Mouse (Mus musculus) heart, adult 2 months (tissue): ENCODE data around the gene Optc.

Experiments used
- CTCF ChIP-seq: fragments of 200-600 bp; IDR thresholded peaks from 2 replicates; pipeline ENCODE4 v1.8.1; 2022; ENCODE audit warnings: antibody characterized with exemption, mild to moderate bottlenecking, moderate library complexity
- EP300 ChIP-seq: fragments of 200-500 bp; IDR thresholded peaks from 2 replicates; pipeline ENCODE4 v1.6.1; 2011; ENCODE audit warnings: low read depth, low read length, control low read depth; ENCODE audit not compliant: insufficient read depth
- POLR2A ChIP-seq: fragments of 200-500 bp; IDR thresholded peaks from 2 replicates; pipeline ENCODE4 v1.6.1; 2011; ENCODE audit warnings: mild to moderate bottlenecking, low read depth, low read length, control low read depth; ENCODE audit not compliant: insufficient read depth

- TF ChIP-seq POLR2A (no peak), CTCF (no peak), EP300 (no peak)
Observed at GRCm38 (mm10) chr1:133954009-133954408, 46.2 kb upstream of the Optc start.
